Mouse (Mus musculus) limb, embryonic 11.5 days (tissue): ENCODE results near the gene Prrc2a. TPM values are rescaled to one million over a fixed set of nuclear protein-coding genes. Genes with fewer than 3 reads are reported as not detected.
"Not testable (repeated sequence)": the region's sequence is repeated elsewhere in the genome, so short reads cannot be mapped to it uniquely, and the experiment has no call there.

Experiments
- ATAC-seq: fragments of 200-750 bp; cut with Nextera tagmentation; 2 replicates; pipeline ENCODE4 v1.8.0; 2017; ENCODE audit warnings: low read depth; ENCODE audit not compliant: insufficient number of reproducible peaks, low FRiP score, low TSS enrichment
- DNase-seq: peaks from one replicate; pipeline ENCODE4 v3.0.0-alpha.2; 2015; ENCODE audit warnings: low spot score
- H3K27ac ChIP-seq: fragments of 300-500 bp; sonication (generic); replicated peaks from 2 replicates; pipeline ENCODE4 v1.5.1; 2014; ENCODE audit warnings: low read depth, mild to moderate bottlenecking, low read length
- H3K27me3 ChIP-seq: fragments of 300-500 bp; sonication (generic); 2 replicates; pipeline ENCODE4 v1.6.1; 2014; ENCODE audit warnings: mild to moderate bottlenecking, low read length, mixed read lengths; ENCODE audit not compliant: control insufficient read depth, insufficient read depth
- H3K36me3 ChIP-seq: fragments of 300-500 bp; sonication (generic); 2 replicates; pipeline ENCODE4 v1.6.1; 2014; ENCODE audit warnings: mild to moderate bottlenecking, low read length, moderate library complexity, mixed read lengths; ENCODE audit not compliant: control insufficient read depth, insufficient read depth
- H3K4me1 ChIP-seq: fragments of 300-500 bp; sonication (generic); 2 replicates; pipeline ENCODE4 v1.6.1; 2014; ENCODE audit warnings: low read length, mixed read lengths; ENCODE audit not compliant: control insufficient read depth, insufficient read depth
- H3K4me2 ChIP-seq: fragments of 300-500 bp; sonication (generic); 2 replicates; pipeline ENCODE4 v1.6.1; 2014; ENCODE audit warnings: low read depth, mild to moderate bottlenecking, moderate library complexity; ENCODE audit not compliant: severe bottlenecking
- H3K4me3 ChIP-seq: fragments of 300-500 bp; sonication (generic); 2 replicates; pipeline ENCODE4 v1.5.1; 2014; ENCODE audit warnings: low read depth, low read length
- H3K9ac ChIP-seq: fragments of 300-500 bp; sonication (generic); 2 replicates; pipeline ENCODE4 v1.6.1; 2014; ENCODE audit warnings: mild to moderate bottlenecking, low read length
- H3K9me3 ChIP-seq: fragments of 300-500 bp; sonication (generic); 2 replicates; pipeline ENCODE4 v1.6.1; 2016; ENCODE audit warnings: low read length; ENCODE audit not compliant: control insufficient read depth
- WGBS: fragments of 180-500 bp; shearing (Covaris S2); extraction: QIAGEN DNeasy Blood & Tissue Kit; methylation state at CpG from one replicate; pipeline ENCODE4 v1.1.7; 2014; 5-methylcytosine and 5-hydroxymethylcytosine counted together
- polyA plus RNA-seq: library from polyadenylated mRNA; unstranded; fragments of >200 nt; fragmentation: Nextera tagmentation; extraction: Ambion mirVana; gene quantifications from 2 replicates; pipeline ENCODE4 v1.2.1, GENCODE M21; 2014

Prrc2a gene
- polyA plus RNA-seq, 1 experiment from 2014 or later = 215 TPM

DNA sequence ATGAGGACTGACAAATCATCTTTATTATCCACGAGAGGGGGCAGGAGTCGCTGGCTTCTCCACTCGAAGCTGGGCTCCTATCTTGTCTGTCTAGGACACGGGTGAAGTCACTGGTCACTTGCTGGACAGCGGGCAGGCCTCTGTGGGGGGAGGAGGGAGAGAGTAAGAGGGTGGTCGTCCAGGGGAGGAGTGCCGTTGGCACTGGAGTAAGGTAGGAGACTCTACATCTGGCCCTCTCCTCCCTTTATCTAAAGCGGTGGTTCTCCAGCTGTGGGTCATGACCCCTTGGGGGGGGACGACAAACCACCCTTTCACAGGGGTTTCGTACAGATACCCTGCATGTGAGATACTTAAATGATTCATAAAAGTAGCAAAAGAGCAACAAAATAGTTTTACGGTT, 35.7 kb downstream of the Prrc2a start:
- WGBS = 78% methylated on average over 11 of the region's 11 CpGs
- no peak overlapping the region for H3K27ac ChIP-seq
- no peaks in the 10 kb centered on the region for H3K27me3 ChIP-seq
- no peak overlapping the region for H3K9ac ChIP-seq
- H3K4me2 ChIP-seq = no peak overlapping the region
- ATAC-seq (no peak), DNase-seq (no peak)
- H3K4me1 ChIP-seq = peaks cover 12% of the 10 kb centered on the region; the same call in 1 of the 2 replicates
- no peaks in the 10 kb centered on the region for H3K9me3 ChIP-seq
- H3K36me3 ChIP-seq = 0 out of 2 replicates have a peak, but pooled peaks cover 3% of the 10 kb centered on the region
- H3K4me3 ChIP-seq = no peak overlapping the region

DNA sequence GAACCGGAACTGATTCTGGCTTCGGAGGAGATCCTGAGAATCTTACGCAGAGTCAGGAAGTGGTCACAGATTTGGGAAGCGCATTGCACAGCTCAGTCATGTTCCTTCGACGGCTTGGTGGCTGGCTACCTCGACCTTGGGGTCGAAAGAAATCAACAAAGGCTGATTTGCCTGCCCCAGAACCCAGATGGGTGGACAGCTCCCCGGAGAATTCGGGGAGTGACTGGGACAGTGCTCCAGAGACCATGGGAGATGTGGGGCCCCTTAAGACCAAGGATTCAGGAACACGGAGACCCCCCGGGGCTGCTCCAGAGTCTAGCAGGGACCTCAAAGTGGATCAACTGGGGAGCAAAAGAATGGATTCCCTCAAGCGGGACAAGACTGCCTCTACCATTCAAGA, 37.7 kb downstream of the Prrc2a start:
- H3K36me3 ChIP-seq = 0 out of 2 replicates have a peak, but pooled peaks cover 3% of the 10 kb centered on the region
- WGBS = 73% methylated on average over 13 of the region's 13 CpGs
- no peaks in the 10 kb centered on the region for H3K27me3 ChIP-seq
- no peak overlapping the region for H3K9ac ChIP-seq
- no peak overlapping the region for H3K27ac ChIP-seq
- H3K4me1 ChIP-seq = peaks cover 12% of the 10 kb centered on the region; the same call in 1 of the 2 replicates
- no peaks in the 10 kb centered on the region for H3K9me3 ChIP-seq
- no peak for ATAC-seq
- peak overlapping the region; percentile 66 for H3K4me3 ChIP-seq
- peak overlapping the region; percentile 81 for H3K4me2 ChIP-seq
- DNase-seq = no peak

DNA sequence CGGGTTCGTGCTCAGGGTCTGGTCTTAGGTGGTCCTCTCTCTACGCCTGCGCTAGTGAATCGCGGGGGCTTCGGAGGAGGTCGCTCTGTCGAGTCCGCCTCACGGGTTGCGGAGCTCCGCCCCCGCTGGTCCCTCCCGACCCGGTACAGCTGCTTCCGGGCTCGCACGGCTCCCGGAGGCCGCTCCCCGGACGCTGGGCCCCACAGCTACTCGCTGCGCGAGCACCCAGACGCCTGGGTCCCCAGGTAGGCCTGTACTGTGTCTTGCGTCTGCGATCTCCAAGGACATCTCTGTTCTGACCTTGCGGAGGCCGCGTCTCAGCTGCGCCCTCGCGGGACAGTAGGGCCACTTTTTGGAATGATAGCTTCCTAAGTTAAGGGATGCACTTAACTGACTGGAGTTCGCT, 38.5 kb downstream of the Prrc2a start, which contains the start of gene D17H6S53E:
Gene D17H6S53E, plus strand, starts transcription at position 168 of the 406 bp plus-strand sequence.
- 0 out of 2 replicates have a peak, but pooled peaks cover 3% of the 10 kb centered on the region for H3K36me3 ChIP-seq
- ATAC-seq = 0 out of 2 replicates have a peak, but pooled peaks have one; percentile 15

DNA sequence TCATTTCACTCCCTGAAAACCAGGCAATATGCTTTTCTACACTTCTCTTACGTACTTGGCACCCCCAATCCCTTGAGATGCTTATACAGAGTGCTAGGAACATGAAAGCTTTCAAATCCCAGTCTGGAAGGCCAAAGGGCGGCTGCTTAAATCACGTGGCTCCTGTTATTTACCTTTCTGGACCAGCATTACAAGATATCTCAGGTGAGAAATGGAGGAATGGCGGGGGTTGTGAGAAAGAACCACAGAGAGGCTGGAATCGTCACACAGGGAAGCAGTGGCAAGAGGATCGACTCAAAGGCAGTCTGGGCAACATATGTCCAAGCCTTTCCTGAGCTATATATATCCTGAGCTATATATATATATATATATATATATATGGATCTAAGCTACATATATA, 39.1 kb downstream of the Prrc2a start:
- peak overlapping the region; percentile 81 for H3K4me2 ChIP-seq
- peaks cover 12% of the 10 kb centered on the region; the same call in 1 of the 2 replicates for H3K4me1 ChIP-seq
- no peak overlapping the region for H3K27ac ChIP-seq
- DNase-seq (no peak), ATAC-seq (no peak)
- H3K4me3 ChIP-seq = peak overlapping the region; percentile 66
- H3K9ac ChIP-seq = peak overlapping the region; percentile 84; the same call in 1 of the 2 replicates
- 0 out of 2 replicates have a peak, but pooled peaks cover 3% of the 10 kb centered on the region for H3K36me3 ChIP-seq
- WGBS = 29% methylated on average over 6 of the region's 6 CpGs
- no peaks in the 10 kb centered on the region for H3K27me3 ChIP-seq
- H3K9me3 ChIP-seq = no peaks in the 10 kb centered on the region

More for the DNA sequence above, 38.5 kb downstream of the Prrc2a start, which contains the start of gene D17H6S53E:
- Histone ChIP-seq H3K9me3 (no peaks in the 10 kb centered on the region), H3K4me2 (peak within 1 kb of the TSS; percentile 81), H3K27me3 (no peaks in the 10 kb centered on the region), H3K9ac (peak within 1 kb of the TSS; percentile 84), H3K4me3 (peak within 1 kb of the TSS; percentile 66), H3K4me1 (peaks cover 12% of the 10 kb centered on the region; the same call in 1 of the 2 replicates), H3K27ac (peak within 1 kb of the TSS; percentile 47; the same call in 1 of the 2 replicates)
- peak; percentile 80 for DNase-seq
- WGBS = under 1% methylated on average over 33 of the region's 36 CpGs

DNA sequence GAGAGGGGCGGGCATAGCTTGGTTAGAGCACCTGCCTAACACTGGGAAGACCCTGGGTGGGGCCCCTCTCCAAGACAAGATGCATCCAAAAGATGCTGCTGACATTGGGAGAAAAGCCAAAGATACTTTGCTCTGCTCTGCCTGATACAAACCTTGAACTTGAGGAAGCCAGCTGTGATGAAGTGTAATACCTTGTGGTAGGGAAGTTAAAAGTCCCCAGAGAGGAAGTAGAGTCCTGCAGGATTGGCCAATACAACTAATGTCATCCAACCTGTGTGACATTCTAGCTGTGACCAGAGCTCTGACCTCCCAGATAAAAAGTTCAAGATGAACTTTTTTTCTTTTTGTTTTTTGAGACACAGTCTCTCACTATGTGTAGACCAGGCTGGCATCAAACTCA, 39.6 kb downstream of the Prrc2a start:
- Histone ChIP-seq H3K9me3 (no peaks in the 10 kb centered on the region), H3K4me3 (no peak overlapping the region), H3K4me1 (peaks cover 16% of the 10 kb centered on the region; the same call in 1 of the 2 replicates), H3K9ac (no peak overlapping the region), H3K36me3 (0 out of 2 replicates have a peak, but pooled peaks cover 3% of the 10 kb centered on the region), H3K27ac (no peak overlapping the region), H3K4me2 (no peak overlapping the region), H3K27me3 (no peaks in the 10 kb centered on the region)
- no peak for ATAC-seq
- WGBS = 90% methylated on average over 1 of the region's 1 CpGs
- DNase-seq = no peak

DNA sequence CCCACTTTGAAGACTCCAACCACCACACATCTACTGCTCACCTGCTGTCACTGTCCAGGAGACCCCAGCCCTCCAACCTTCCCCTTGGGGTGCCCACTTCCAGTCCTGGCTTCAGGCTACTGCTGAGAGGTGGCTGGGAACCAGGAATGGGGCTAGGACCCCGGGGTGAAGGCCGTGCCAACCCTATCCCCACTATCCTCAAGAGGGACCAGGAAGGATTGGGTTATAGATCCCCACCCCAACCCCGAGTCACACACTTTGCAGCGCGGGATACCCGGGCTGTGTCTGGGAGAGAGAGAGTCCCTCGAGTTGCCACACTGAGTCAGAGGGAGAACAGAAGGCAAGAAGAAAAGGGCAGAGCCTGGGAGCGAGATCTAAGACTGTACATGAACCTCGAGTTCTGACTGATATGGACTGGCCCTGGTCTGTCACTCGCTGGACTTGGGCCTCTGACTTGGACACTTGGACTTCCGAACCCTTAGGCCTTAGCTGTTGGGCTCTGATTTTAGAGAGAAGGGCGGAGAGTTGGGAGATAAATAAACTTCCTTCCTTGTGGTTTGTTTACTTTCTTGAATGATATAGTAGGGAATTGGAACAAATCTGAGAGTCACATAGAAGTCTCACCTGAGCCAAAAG, 40.3 kb downstream of the Prrc2a start:
- H3K4me3 ChIP-seq, ATAC-seq, DNase-seq, H3K27me3 ChIP-seq, H3K27ac ChIP-seq, H3K4me2 ChIP-seq, H3K36me3 ChIP-seq, H3K9me3 ChIP-seq, H3K9ac ChIP-seq: not testable (repeated sequence)
- 92% methylated on average over 12 of the region's 12 CpGs for WGBS
- peaks cover 19% of the 10 kb centered on the region; the same call in 1 of the 2 replicates for H3K4me1 ChIP-seq

DNA sequence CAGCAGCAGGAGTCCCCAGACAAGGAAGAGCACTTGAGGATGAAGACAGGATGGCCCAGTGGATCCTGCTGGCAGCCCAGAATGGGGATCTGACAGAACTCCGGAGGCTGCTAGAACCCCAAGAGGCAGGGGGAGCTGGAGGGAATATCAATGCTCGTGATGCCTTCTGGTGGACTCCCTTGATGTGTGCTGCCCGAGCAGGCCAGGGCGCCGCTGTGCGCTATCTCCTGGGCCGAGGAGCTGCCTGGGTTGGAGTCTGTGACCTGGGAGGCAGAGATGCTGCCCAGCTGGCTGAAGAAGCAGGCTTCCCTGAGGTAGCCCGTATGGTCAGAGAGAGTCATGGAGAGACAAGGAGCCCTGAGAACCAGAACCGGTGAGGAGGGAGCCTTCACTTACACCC, 41.4 kb downstream of the Prrc2a start:
- H3K27me3 ChIP-seq, ATAC-seq, H3K9ac ChIP-seq, H3K9me3 ChIP-seq, H3K4me3 ChIP-seq, H3K4me2 ChIP-seq, H3K36me3 ChIP-seq, DNase-seq, H3K27ac ChIP-seq: not testable (repeated sequence)
- 91% methylated on average over 9 of the region's 9 CpGs for WGBS
- H3K4me1 ChIP-seq = peaks cover 19% of the 10 kb centered on the region; the same call in 1 of the 2 replicates

DNA sequence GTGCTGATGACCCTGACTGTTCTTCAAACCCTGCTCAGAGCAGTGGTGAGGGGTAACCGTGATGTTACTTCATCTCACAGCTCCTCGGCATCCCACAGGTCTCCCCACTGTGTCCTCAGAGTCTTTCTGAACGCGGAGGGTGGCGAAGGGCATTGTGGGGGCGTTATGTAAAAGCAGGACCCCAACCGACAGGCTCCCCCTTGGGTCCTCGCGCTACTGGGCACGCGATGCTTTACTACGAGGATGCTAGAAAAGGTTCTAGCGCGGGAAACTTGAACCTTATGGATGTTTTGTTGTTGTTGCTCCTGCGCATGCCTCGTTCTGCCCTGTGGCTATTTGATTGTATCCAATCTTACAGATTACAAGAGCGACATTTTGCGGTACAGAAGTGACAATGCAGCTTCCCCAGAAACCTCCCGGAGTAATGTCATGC, 42.8 kb downstream of the Prrc2a start, which contains the start of gene Csnk2b:
Gene Csnk2b, minus strand, starts transcription at position 183 of the 433 bp plus-strand sequence.
- Histone ChIP-seq H3K27me3 (no peaks in the 10 kb centered on the region), H3K9ac (peak within 1 kb of the TSS; percentile 94), H3K4me1 (peaks cover 16% of the 10 kb centered on the region; the same call in 1 of the 2 replicates), H3K4me2 (peak within 1 kb of the TSS; percentile 98), H3K4me3 (peak within 1 kb of the TSS; percentile 82), H3K36me3 (peaks cover 17% of the 10 kb centered on the region), H3K27ac (peak within 1 kb of the TSS; percentile 36; the same call in 1 of the 2 replicates), H3K9me3 (no peaks in the 10 kb centered on the region)
- under 1% methylated on average over 19 of the region's 19 CpGs for WGBS
- DNase-seq (peak; percentile 66), ATAC-seq (peak; percentile 18; the same call in 1 of the 2 replicates)
